Mouse (Mus musculus): ENCODE data around the gene Rhox10.
"Not testable (repeated sequence)": the region's sequence is repeated elsewhere in the genome, so short reads cannot be mapped to it uniquely, and the experiment has no call there.

The Rhox10 gene

DNA sequence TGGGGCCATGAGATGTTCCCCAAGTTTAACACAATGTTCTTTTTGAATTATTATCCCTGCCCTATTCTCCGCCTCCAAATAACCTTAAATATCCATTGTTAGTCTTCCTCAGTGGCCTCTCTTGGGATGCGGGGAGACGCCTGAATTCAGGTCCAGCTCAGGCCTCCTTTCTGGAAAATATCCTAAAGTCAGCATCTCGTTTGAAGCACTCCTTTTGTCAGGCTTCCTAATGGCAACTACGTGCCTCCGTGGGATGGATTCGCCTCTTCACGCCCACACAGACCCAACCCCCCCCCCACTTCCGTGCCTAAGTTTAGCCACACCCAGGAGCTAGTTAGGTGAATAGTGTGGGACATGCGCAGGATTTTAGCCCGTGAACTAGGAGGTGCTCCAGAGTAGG lies at the start of gene Rhox10:
Gene Rhox10 (plus strand): TSS at position 301 of the 400 bp plus-strand sequence.
- in situ Hi-C loops (cut with MboI, MseI): no loop called here

DNA sequence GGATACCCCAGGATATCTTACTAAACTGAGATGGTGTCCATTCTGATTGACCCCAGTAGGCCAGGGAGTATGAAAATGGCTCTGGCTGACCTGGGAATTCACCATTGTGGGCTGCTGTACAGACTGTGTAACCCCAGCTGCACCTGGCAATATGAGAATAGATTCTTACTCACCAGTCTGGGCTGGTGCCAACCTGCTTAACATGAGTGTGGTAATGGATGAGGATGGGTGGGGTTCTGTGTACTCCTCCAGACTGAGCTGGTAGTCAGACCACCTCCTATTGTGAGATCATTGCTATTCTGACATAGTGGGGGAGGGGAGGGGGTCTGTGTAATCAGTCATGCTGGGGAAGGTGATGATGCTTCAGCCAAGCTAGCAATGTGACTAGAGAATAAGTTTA lies 47.7 kb upstream of the Rhox10 start, which contains the start of gene Btg1-ps1:
Gene Btg1-ps1 (minus strand): TSS at position 219 of the 400 bp plus-strand sequence.
- in situ Hi-C loops (cut with MboI, MseI): not testable (repeated sequence)

DNA sequence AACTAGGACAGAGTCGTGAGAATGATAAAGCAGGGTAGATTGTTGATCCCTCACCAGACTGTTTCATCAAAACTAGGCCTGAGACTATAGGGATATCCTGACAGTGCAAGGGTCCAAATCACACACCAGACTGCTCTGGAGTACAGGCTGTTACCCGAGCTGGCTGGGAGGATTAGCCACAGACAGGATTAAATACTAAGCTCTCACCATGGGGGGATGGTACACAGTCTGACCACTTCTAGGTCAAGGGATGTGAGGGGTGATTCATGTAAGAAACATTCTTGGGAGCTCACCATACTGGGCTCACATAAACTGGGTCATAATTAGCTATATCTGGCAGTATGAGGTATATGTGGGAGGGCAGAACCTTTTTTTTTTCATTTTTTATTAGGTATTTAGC lies 32.4 kb upstream of the Rhox10 start:
- in situ Hi-C loops (cut with MboI, MseI): no loop called here

DNA sequence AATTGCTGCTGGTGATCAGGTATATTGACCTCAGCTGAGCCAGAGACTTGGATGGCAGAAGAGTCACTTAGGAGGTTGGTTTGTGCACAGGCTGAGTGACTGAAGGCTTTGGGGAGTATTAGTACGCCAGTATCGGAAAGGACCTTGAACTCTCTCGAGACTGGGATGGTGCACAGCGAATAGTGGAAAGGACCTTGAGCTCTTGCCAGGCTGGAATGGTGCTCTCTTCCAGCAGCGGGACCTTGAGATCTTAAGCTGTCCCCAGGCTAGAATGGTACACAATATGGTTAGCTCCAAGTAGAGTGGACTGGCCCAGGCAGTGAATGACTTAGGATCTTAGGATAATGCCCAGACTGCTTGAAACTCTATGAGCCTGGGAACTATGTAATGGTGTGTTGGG lies 26.6 kb upstream of the Rhox10 start:
- in situ Hi-C loops (cut with MboI, MseI): no loop called here

DNA sequence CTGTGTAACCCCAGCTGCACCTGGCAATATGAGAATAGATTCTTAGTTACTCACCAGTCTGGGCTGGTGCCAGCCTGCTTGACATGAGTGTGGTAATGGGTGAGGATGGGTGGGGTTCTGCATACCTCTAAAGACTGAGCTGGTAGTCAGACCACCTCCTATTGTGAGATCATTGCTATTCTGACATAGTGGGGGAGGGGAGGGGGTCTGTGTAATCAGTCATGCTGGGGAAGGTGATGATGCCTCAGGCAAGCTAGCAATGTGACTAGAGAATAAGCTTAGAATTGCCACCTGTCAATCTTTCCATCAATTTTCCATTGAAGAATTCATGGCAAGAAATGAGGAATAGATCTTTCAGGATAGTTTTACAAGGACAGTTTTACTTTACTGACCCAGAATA lies 23.3 kb upstream of the Rhox10 start, which contains the start of gene Btg1-ps2:
Gene Btg1-ps2 (minus strand): TSS at position 101 of the 400 bp plus-strand sequence.
- in situ Hi-C loops (cut with MboI, MseI): not testable (repeated sequence)

DNA sequence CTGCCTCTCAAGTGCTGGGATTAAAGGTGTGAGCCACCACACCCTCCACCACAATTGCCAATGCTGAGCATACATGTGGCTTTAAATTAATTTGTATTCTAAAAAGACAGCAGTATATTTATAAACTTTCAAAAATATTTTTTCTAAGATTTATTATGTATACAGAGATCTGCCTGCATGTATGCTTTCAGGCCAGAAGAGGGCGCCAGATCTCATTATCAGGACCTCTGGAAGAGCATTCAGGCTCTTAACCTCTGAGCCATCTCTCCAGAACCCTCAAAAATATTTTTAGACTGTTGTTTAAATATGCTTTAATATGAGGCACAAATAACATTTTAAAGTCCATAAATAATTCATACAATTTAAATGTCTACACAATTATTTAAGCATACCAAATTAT lies 4.7 kb upstream of the Rhox10 start:
- in situ Hi-C loops (cut with MboI, MseI): no loop called here

DNA sequence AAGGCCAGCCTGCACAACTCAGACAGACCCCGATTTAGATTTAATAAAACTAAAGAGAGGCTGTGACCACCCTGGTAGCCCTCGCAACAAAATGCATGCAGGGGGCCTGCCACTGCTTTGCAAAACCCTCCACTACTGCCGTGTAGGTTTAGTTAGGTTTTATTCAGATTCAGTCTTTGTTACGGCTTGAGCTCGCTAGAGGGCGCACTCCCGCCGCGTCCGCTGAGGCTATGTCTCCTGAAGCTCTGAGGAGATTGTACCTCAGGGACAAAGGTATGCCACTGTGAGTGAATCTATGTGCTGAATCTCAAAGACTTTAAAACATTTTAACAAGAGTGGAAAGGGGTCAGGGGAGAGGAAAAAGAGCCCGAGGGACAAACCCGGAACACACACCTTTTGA lies 18.0 kb downstream of the Rhox10 start:
- in situ Hi-C loops (cut with MboI, MseI): no loop called here

DNA sequence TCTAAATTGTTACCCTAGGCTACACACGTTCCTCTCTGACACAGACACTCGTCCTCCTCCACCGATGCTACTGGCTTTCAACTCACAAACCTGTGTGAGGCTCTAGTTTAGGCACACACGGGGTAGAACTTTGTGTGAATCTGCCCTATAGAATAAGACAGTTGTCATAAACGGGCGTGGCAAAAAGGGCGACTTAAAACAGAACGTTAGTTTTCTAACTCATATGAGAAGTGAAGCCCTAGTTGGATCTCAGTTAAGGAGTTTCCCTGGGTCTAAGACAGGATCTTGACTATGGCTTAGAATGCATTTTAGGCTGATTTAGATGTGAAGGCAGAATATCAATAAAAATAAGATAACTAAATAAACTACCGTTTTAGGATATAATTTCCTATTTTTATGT lies 18.8 kb downstream of the Rhox10 start, which contains the start of gene Rhox11:
Gene Rhox11 (minus strand): TSS at position 101 of the 400 bp plus-strand sequence.
- in situ Hi-C loops (cut with MboI, MseI): no loop called here

DNA sequence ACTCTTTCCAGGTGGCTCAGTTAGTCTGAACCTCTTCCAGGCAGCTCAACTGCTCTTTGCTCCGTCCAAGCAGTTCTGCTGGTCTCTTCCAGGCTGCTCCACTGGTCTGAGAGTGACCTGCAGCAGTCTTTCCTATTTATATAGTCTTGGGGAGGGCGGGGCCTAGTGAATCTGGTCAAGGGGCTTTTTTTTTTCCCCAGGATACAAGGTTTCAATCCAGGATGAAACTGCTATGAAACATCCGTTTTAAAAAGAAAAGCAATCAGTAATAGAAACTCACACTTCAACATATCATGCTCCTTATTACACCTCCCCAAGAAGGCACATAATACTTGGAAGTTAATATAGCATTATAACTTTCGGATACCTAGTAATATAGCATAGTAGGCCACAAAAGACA lies 44.5 kb downstream of the Rhox10 start, which contains the start of gene Rhox12:
Gene Rhox12 (minus strand): TSS at position 101 of the 400 bp plus-strand sequence.
- in situ Hi-C loops (cut with MboI, MseI): no loop called here

DNA sequence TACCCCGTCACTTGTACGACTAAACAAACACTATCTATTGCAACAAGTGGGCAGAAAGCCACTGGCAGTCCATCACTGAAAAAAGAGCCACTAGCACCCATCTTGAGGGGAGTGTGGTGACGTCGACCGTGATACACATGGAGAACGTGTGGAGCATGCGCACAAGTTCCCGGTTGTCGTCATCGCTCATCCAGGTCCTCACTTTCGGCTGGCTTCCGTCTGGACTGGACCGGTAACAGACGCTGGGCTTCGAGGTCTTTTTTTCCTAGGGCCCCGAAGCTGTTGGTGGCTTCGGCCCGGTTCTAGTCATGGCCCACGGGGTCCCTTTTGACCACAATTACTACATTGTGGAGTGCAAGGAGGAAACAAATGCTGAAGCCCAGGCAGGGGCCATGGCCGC lies 54.7 kb downstream of the Rhox10 start, which contains the start of gene Rhox13:
Gene Rhox13 (plus strand): TSS at position 238 of the 400 bp plus-strand sequence.
- in situ Hi-C loops (cut with MboI, MseI): no loop called here
